Mouse (Mus musculus): ENCODE measurements around the gene Gabrg3. TPM values are rescaled to one million over a fixed set of nuclear protein-coding genes. Genes with fewer than 3 reads are reported as not detected.

The Gabrg3 gene
- polyA plus RNA-seq, 1 experiment from 2014 or later: 0.59 TPM

- no peak overlapping the region for H3K27ac ChIP-seq (ENCODE audit: low read length)
- no peak for ATAC-seq (ENCODE audit: low FRiP score, low TSS enrichment)
- H3K36me3 ChIP-seq (ENCODE audit: insufficient read depth, low read length): no peaks in the 10 kb centered on the region
- no peaks in the 10 kb centered on the region for H3K4me1 ChIP-seq (ENCODE audit: insufficient read depth, low read length)
- no peaks in the 10 kb centered on the region for H3K27me3 ChIP-seq (ENCODE audit: insufficient read depth, low read length)
- no peaks in the 10 kb centered on the region; the same call in 1 of the 2 replicates for H3K9me3 ChIP-seq (ENCODE audit: low read length)
- no peak overlapping the region for H3K9ac ChIP-seq (replicated peaks; ENCODE audit: low read length)
- no peak overlapping the region for H3K4me2 ChIP-seq (replicated peaks; ENCODE audit: low read depth, low read length)
- WGBS: 82% methylated on average over 4 of the region's 4 CpGs
- no peak overlapping the region for H3K4me3 ChIP-seq (ENCODE audit: low read length)
Observed at GRCm38 (mm10) chr7:57138072-57138704, 248.8 kb downstream of the Gabrg3 start.

- Histone ChIP-seq H3K9ac (replicated peaks; ENCODE audit: low read length) (no peak overlapping the region), H3K4me3 (ENCODE audit: low read length) (no peak overlapping the region), H3K27me3 (ENCODE audit: insufficient read depth, low read length) (no peaks in the 10 kb centered on the region), H3K4me2 (replicated peaks; ENCODE audit: low read depth, low read length) (no peak overlapping the region), H3K9me3 (ENCODE audit: low read length) (no peaks in the 10 kb centered on the region), H3K4me1 (ENCODE audit: insufficient read depth, low read length) (no peaks in the 10 kb centered on the region), H3K36me3 (ENCODE audit: insufficient read depth, low read length) (no peaks in the 10 kb centered on the region), H3K27ac (ENCODE audit: low read length) (no peak overlapping the region)
- WGBS: 76% methylated on average over 4 of the region's 4 CpGs
- no peak for ATAC-seq (ENCODE audit: low FRiP score, low TSS enrichment)
Observed at GRCm38 (mm10) chr7:57133009-57133408, 254.0 kb downstream of the Gabrg3 start.

- Histone ChIP-seq H3K4me3 (ENCODE audit: low read length) (no peak overlapping the region), H3K9ac (replicated peaks; ENCODE audit: low read length) (no peak overlapping the region), H3K27me3 (ENCODE audit: insufficient read depth, low read length) (no peaks in the 10 kb centered on the region), H3K4me2 (replicated peaks; ENCODE audit: low read depth, low read length) (no peak overlapping the region), H3K27ac (ENCODE audit: low read length) (no peak overlapping the region), H3K9me3 (ENCODE audit: low read length) (no peaks in the 10 kb centered on the region), H3K36me3 (ENCODE audit: insufficient read depth, low read length) (no peaks in the 10 kb centered on the region), H3K4me1 (ENCODE audit: insufficient read depth, low read length) (no peaks in the 10 kb centered on the region)
- 64% methylated on average over 2 of the region's 2 CpGs for WGBS
- no peak for ATAC-seq (ENCODE audit: low FRiP score, low TSS enrichment)
Observed at GRCm38 (mm10) chr7:57132471-57132870, 254.5 kb downstream of the Gabrg3 start.

DNA sequence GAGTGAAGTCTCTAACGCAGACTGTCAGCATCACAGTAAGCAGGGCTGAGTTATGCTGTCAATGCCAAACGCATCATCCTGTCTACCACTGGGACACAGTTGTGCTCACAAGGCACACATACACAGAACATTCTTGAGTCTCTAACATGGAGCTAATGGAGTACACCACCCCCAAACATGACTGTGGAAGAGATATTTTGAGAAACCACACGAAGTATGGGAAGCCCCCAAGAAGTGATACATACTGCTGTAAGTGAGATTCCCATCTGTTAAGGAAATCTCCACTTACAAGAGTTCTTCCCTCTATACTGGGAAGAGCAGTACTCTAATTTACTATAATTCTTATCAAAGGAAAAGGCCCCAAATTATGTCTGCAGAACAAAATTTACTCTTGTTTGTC lies 286.9 kb downstream of the Gabrg3 start:
- Histone ChIP-seq H3K9me3 (ENCODE audit: low read length) (no peaks in the 10 kb centered on the region), H3K4me2 (replicated peaks; ENCODE audit: low read depth, low read length) (no peak overlapping the region), H3K4me3 (ENCODE audit: low read length) (no peak overlapping the region), H3K27me3 (ENCODE audit: insufficient read depth, low read length) (no peaks in the 10 kb centered on the region), H3K27ac (ENCODE audit: low read length) (no peak overlapping the region), H3K4me1 (ENCODE audit: insufficient read depth, low read length) (no peaks in the 10 kb centered on the region), H3K9ac (replicated peaks; ENCODE audit: low read length) (no peak overlapping the region), H3K36me3 (ENCODE audit: insufficient read depth, low read length) (no peaks in the 10 kb centered on the region)
- no peak for ATAC-seq (ENCODE audit: low FRiP score, low TSS enrichment)
- WGBS: 80% methylated on average over 3 of the region's 3 CpGs

- Histone ChIP-seq H3K36me3 (ENCODE audit: insufficient read depth, low read length) (no peaks in the 10 kb centered on the region), H3K27ac (ENCODE audit: low read length) (no peak overlapping the region), H3K4me3 (ENCODE audit: low read length) (no peak overlapping the region), H3K9me3 (ENCODE audit: low read length) (no peaks in the 10 kb centered on the region), H3K4me2 (replicated peaks; ENCODE audit: low read depth, low read length) (no peak overlapping the region), H3K27me3 (ENCODE audit: insufficient read depth, low read length) (no peaks in the 10 kb centered on the region), H3K4me1 (ENCODE audit: insufficient read depth, low read length) (no peaks in the 10 kb centered on the region), H3K9ac (replicated peaks; ENCODE audit: low read length) (no peak overlapping the region)
- 73% methylated on average over 3 of the region's 3 CpGs for WGBS
- ATAC-seq (ENCODE audit: low FRiP score, low TSS enrichment): no peak
Observed at GRCm38 (mm10) chr7:57082071-57082470, 304.9 kb downstream of the Gabrg3 start.

DNA sequence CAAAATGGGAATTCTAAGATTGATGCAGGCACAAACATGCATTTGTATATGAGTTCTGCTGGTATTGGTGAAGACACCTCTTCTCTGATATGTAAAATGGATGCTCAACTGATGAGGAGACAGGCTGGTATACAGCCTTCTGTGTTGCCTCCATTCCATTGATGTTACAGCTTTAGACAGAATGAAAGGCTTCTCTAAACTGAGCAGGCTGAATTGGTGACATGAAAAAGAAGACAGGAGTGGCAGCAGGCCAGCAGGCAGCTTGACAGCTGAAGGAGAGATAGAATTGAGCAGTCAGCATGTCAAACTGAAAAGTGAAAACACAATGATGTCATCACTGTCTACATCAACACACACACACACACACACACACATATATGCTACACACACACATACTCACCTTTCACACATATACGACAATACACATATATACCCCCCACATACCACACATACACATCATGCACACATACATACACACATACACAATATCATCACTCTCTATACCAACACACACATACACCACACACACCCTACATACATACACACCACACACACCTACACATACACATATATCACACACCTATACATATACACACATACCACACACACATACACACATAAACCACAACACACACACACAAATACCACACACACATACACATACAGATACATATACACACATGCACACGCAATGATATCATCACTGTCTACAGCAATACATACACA lies 315.4 kb downstream of the Gabrg3 start:
- Histone ChIP-seq H3K27me3 (ENCODE audit: insufficient read depth, low read length) (no peaks in the 10 kb centered on the region), H3K9ac (replicated peaks; ENCODE audit: low read length) (no peak overlapping the region), H3K9me3 (ENCODE audit: low read length) (no peaks in the 10 kb centered on the region), H3K27ac (ENCODE audit: low read length) (no peak overlapping the region), H3K4me2 (replicated peaks; ENCODE audit: low read depth, low read length) (no peak overlapping the region), H3K4me3 (ENCODE audit: low read length) (no peak overlapping the region), H3K4me1 (ENCODE audit: insufficient read depth, low read length) (no peaks in the 10 kb centered on the region), H3K36me3 (ENCODE audit: insufficient read depth, low read length) (no peaks in the 10 kb centered on the region)
- 88% methylated on average over 2 of the region's 2 CpGs for WGBS
- ATAC-seq (ENCODE audit: low FRiP score, low TSS enrichment): no peak

GRCm38 (mm10) chr7:57065398-57065797 lies 321.6 kb downstream of the Gabrg3 start:
- 84% methylated on average over 3 of the region's 3 CpGs for WGBS
- Histone ChIP-seq H3K27ac (ENCODE audit: low read length) (no peak overlapping the region), H3K9ac (replicated peaks; ENCODE audit: low read length) (no peak overlapping the region), H3K4me1 (ENCODE audit: insufficient read depth, low read length) (no peaks in the 10 kb centered on the region), H3K36me3 (ENCODE audit: insufficient read depth, low read length) (no peaks in the 10 kb centered on the region), H3K4me2 (replicated peaks; ENCODE audit: low read depth, low read length) (no peak overlapping the region), H3K27me3 (ENCODE audit: insufficient read depth, low read length) (no peaks in the 10 kb centered on the region), H3K4me3 (ENCODE audit: low read length) (no peak overlapping the region), H3K9me3 (ENCODE audit: low read length) (no peaks in the 10 kb centered on the region)
- no peak for ATAC-seq (ENCODE audit: low FRiP score, low TSS enrichment)

DNA sequence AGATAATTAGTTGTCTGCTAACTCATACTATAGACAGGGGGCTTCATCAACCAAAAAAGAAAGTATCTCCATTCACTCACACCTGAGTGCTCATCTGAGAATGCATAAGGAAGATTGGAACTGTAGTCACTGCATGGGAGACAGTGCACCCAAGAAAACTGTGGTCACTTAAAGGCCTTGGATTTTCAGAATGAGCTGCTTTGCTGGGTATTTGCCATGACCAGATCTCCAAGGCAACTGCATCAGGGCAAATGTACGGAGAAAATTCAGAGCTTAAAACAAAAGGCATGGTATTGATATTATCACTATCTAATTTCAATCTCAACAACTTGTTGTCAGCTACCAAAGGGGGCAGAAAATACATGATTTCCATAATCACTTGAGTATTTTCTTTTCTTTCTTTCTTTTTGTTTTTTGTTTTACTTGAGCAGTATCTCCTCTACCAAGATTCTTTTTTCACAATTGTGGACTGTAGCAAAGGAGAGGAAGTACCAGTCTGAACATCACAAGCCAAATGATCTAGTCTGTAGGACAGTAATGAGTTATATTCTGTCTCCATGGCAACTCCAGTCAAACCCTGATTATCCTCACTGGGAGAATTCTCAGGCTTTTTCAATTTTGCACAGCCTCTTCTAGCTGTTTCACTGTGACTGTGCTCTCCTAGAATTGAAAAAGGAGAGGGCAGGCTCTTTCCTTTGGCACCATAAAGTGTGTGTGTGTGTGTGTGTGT lies 335.9 kb downstream of the Gabrg3 start:
- no peaks in the 10 kb centered on the region for H3K9me3 ChIP-seq (ENCODE audit: low read length)
- no peaks in the 10 kb centered on the region for H3K4me1 ChIP-seq (ENCODE audit: insufficient read depth, low read length)
- H3K27ac ChIP-seq (ENCODE audit: low read length): no peak overlapping the region
- no peak overlapping the region for H3K9ac ChIP-seq (replicated peaks; ENCODE audit: low read length)
- no peak for ATAC-seq (ENCODE audit: low FRiP score, low TSS enrichment)
- no peaks in the 10 kb centered on the region for H3K27me3 ChIP-seq (ENCODE audit: insufficient read depth, low read length)
- no peak overlapping the region for H3K4me2 ChIP-seq (replicated peaks; ENCODE audit: low read depth, low read length)
- no peaks in the 10 kb centered on the region for H3K36me3 ChIP-seq (ENCODE audit: insufficient read depth, low read length)
- 67% methylated on average over 1 of the region's 1 CpGs for WGBS
- no peak overlapping the region for H3K4me3 ChIP-seq (ENCODE audit: low read length)

GRCm38 (mm10) chr7:57037861-57038421 lies 349.0 kb downstream of the Gabrg3 start:
- Histone ChIP-seq H3K4me1 (ENCODE audit: insufficient read depth, low read length) (no peaks in the 10 kb centered on the region), H3K4me3 (ENCODE audit: low read length) (no peak overlapping the region), H3K9me3 (ENCODE audit: low read length) (no peaks in the 10 kb centered on the region), H3K9ac (replicated peaks; ENCODE audit: low read length) (no peak overlapping the region), H3K27me3 (ENCODE audit: insufficient read depth, low read length) (no peaks in the 10 kb centered on the region), H3K36me3 (ENCODE audit: insufficient read depth, low read length) (no peaks in the 10 kb centered on the region), H3K27ac (ENCODE audit: low read length) (no peak overlapping the region), H3K4me2 (replicated peaks; ENCODE audit: low read depth, low read length) (no peak overlapping the region)
- 70% methylated on average over 2 of the region's 2 CpGs for WGBS
- ATAC-seq (ENCODE audit: low FRiP score, low TSS enrichment): no peak

All from kidney, embryonic 16.5 days (tissue).